Mouse (Mus musculus): ENCODE measurements around the gene Dyrk1b.

- TF ChIP-seq CTCF (IDR thresholded peaks at IDR 0.05; ENCODE audit: insufficient read depth, low read depth, low read length) (peak; percentile 41; the same call in 1 of the 2 replicates), POLR2A (IDR thresholded peaks at IDR 0.05; ENCODE audit: insufficient read depth, low read depth, low read length) (no peak)
Measured at GRCm38 (mm10) chr7:28151584-28152221, 27.6 kb upstream of the Dyrk1b start.

Measured in olfactory bulb, adult 2 months (tissue).